ENCODE assay signal across 8 mouse cellular contexts in the genomic region with DNA sequence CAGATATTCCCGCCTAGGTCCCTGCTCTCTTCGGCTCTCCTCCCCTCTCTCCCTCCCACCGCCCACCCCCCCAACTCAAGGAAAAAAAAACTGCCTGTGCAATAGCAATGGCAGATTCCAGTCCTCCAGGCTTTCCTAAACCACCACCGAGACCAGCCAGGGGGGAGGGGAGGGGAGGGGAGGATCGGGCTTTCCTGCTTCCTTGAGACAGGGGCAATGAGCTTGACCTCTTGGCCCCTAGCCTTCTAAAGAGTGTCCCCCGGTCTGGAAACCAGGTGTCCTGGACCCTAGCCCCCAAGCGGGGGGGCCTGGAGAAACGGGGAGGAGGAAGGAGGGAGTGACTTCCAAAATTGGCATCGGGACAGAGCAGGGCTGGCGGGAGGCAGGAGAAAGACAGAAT. TPM values are rescaled to one million over a fixed set of nuclear protein-coding genes. Genes with fewer than 3 reads are reported as not detected.
DNase-seq lines count a peak whose midpoint lies in the region; ATAC-seq and TF ChIP-seq lines count a peak whose summit lies in the region.

No protein-coding gene starts in this region.

- H3K4me2 ChIP-seq in forebrain, embryonic 11.5 days (ENCODE audit: low read depth, low read length, severe bottlenecking): peak overlapping the region; percentile 53
- H3K4me2 ChIP-seq in hindbrain, embryonic 15.5 days: peak overlapping the region; percentile 51
- peak overlapping the region; percentile 63 for H3K4me2 ChIP-seq in liver, postnatal 0 days (ENCODE audit: low read depth, low read length)

- peak; percentile 64 to 68 for DNase-seq in left cerebral cortex, postnatal 36 days (ENCODE audit: low spot score in 2 of 2)
- no peak for DNase-seq in left cerebral cortex, adult 11 months (ENCODE audit: low spot score)
- peak; percentile 75 for DNase-seq in adrenal gland, postnatal 14 days
- peak; percentile 73 for DNase-seq in forebrain, embryonic 11.5 days (ENCODE audit: low spot score)
- no peak for DNase-seq in liver, postnatal 0 days
- DNase-seq in testis, postnatal 10 days (ENCODE audit: low spot score): peak; percentile 76
- DNase-seq in frontal cortex, postnatal 25 days (ENCODE audit: low spot score in 2 of 2): no peak

- peaks cover 5% of the 10 kb centered on the region; the same call in 1 of the 2 replicates for H3K36me3 ChIP-seq in forebrain, embryonic 11.5 days (ENCODE audit: control insufficient read depth, insufficient read depth, low read length)
- peaks cover 13% of the 10 kb centered on the region for H3K36me3 ChIP-seq in hindbrain, embryonic 15.5 days
- peaks cover 11% of the 10 kb centered on the region; the same call in 1 of the 2 replicates for H3K36me3 ChIP-seq in liver, postnatal 0 days (replicated peaks; ENCODE audit: insufficient read depth, low read length)

- no peak for ATAC-seq in forebrain, embryonic 11.5 days (replicated peaks; ENCODE audit: low FRiP score)
- ATAC-seq in hindbrain, embryonic 15.5 days (ENCODE audit: low FRiP score, low read depth): no peak
- ATAC-seq in liver, postnatal 0 days: no peak

- WGBS in forebrain, embryonic 11.5 days: 5% methylated on average over 9 of the region's 10 CpGs
- WGBS in hindbrain, embryonic 15.5 days: 10% methylated on average over 7 of the region's 10 CpGs
- 30% methylated on average over 10 of the region's 10 CpGs for WGBS in liver, postnatal 0 days (ENCODE audit: insufficient replicate concordance)

- H3K4me1 ChIP-seq in forebrain, embryonic 11.5 days (replicated peaks; ENCODE audit: control insufficient read depth, insufficient read depth, low read length): peaks cover 9% of the 10 kb centered on the region
- peaks cover 43% of the 10 kb centered on the region for H3K4me1 ChIP-seq in hindbrain, embryonic 15.5 days (replicated peaks)
- H3K4me1 ChIP-seq in liver, postnatal 0 days (ENCODE audit: insufficient read depth): peaks cover 28% of the 10 kb centered on the region

- intact Hi-C loops in left cerebral cortex, postnatal 36 days (cut with DNase I): no loop called here

- TF ChIP-seq EP300 in liver, postnatal 0 days (IDR thresholded peaks at IDR 0.05; ENCODE audit: low read depth): no peak

- TF ChIP-seq CTCF in liver, postnatal 0 days (IDR thresholded peaks at IDR 0.05; ENCODE audit: low read depth): no peak

- peak overlapping the region; percentile 51 for H3K9ac ChIP-seq in forebrain, embryonic 11.5 days (ENCODE audit: low read length)
- peak overlapping the region; percentile 32; the same call in 1 of the 2 replicates for H3K9ac ChIP-seq in hindbrain, embryonic 15.5 days
- H3K9ac ChIP-seq in liver, postnatal 0 days (replicated peaks): 0 out of 2 replicates have a peak overlapping the region, but pooled peaks have one; percentile 26

- peak overlapping the region; percentile 18; the same call in 1 of the 2 replicates for H3K4me3 ChIP-seq in forebrain, embryonic 11.5 days (ENCODE audit: low read depth, low read length)
- peak overlapping the region; percentile 32 for H3K4me3 ChIP-seq in hindbrain, embryonic 15.5 days
- peak overlapping the region; percentile 8; the same call in 1 of the 2 replicates for H3K4me3 ChIP-seq in liver, postnatal 0 days (ENCODE audit: low read depth, low read length)

- peaks cover 28% of the 10 kb centered on the region for H3K27me3 ChIP-seq in forebrain, embryonic 11.5 days (ENCODE audit: control insufficient read depth, insufficient read depth, low read length)
- H3K27me3 ChIP-seq in hindbrain, embryonic 15.5 days: peaks cover 36% of the 10 kb centered on the region
- peaks cover 26% of the 10 kb centered on the region for H3K27me3 ChIP-seq in liver, postnatal 0 days (ENCODE audit: insufficient read depth, low read length)

- no peak overlapping the region for H3K27ac ChIP-seq in forebrain, embryonic 11.5 days (ENCODE audit: low read depth, low read length)
- H3K27ac ChIP-seq in hindbrain, embryonic 15.5 days (replicated peaks): no peak overlapping the region
- no peak overlapping the region for H3K27ac ChIP-seq in liver, postnatal 0 days (ENCODE audit: low read depth)

- no peaks in the 10 kb centered on the region for H3K9me3 ChIP-seq in forebrain, embryonic 11.5 days (ENCODE audit: control insufficient read depth, low read length)
- H3K9me3 ChIP-seq in hindbrain, embryonic 15.5 days: no peaks in the 10 kb centered on the region
- no peaks in the 10 kb centered on the region for H3K9me3 ChIP-seq in liver, postnatal 0 days (ENCODE audit: low read length)

RNA-seq across cellular contexts. Expression of a gene that starts 2.9 kb away (rescaled TPM):
- total RNA-seq in left cerebral cortex, postnatal 36 days (2021): 1 to 10 TPM; 1.7 to 1.8 TPM
- total RNA-seq in adrenal gland, postnatal 14 days (2021): 27.0 and 28.1 TPM in 2 replicates
- polyA plus RNA-seq in forebrain, embryonic 11.5 days (2014; fragmentation: Nextera tagmentation; extraction: Ambion mirVana): 4.9 and 6.8 TPM in 2 replicates
- polyA plus RNA-seq in hindbrain, embryonic 15.5 days (2015; fragmentation: Nextera tagmentation; extraction: Ambion mirVana): 5.5 and 5.6 TPM in 2 replicates
- 1.4 and 1.8 TPM in 2 replicates for polyA plus RNA-seq in liver, postnatal 0 days (2015; fragmentation: Nextera tagmentation; extraction: Ambion mirVana)

RNA-seq across cellular contexts. Expression of a gene that starts 5.2 kb away (rescaled TPM):
- total RNA-seq in left cerebral cortex, postnatal 36 days (2021): 10 to 100 TPM; 46.9 to 50.3 TPM
- 55.7 and 62.4 TPM in 2 replicates for total RNA-seq in adrenal gland, postnatal 14 days (2021)
- polyA plus RNA-seq in forebrain, embryonic 11.5 days (2014; fragmentation: Nextera tagmentation; extraction: Ambion mirVana): 202 and 223 TPM in 2 replicates
- 168 and 175 TPM in 2 replicates for polyA plus RNA-seq in hindbrain, embryonic 15.5 days (2015; fragmentation: Nextera tagmentation; extraction: Ambion mirVana)
- polyA plus RNA-seq in liver, postnatal 0 days (2015; fragmentation: Nextera tagmentation; extraction: Ambion mirVana): 48.9 and 55.2 TPM in 2 replicates

RNA-seq across cellular contexts. Expression of a gene that starts 7.1 kb away (rescaled TPM):
- total RNA-seq in left cerebral cortex, postnatal 36 days (2021): 1 to 10 TPM; 5.3 to 6.4 TPM
- total RNA-seq in adrenal gland, postnatal 14 days (2021): 3.6 and 5.4 TPM in 2 replicates
- polyA plus RNA-seq in forebrain, embryonic 11.5 days (2014; fragmentation: Nextera tagmentation; extraction: Ambion mirVana): 9.8 and 9.9 TPM in 2 replicates
- 13.7 TPM in 2 replicates for polyA plus RNA-seq in hindbrain, embryonic 15.5 days (2015; fragmentation: Nextera tagmentation; extraction: Ambion mirVana)
- 5.4 and 5.8 TPM in 2 replicates for polyA plus RNA-seq in liver, postnatal 0 days (2015; fragmentation: Nextera tagmentation; extraction: Ambion mirVana)

RNA-seq across cellular contexts. Expression of a gene that starts 7.1 kb away (rescaled TPM):
- 100 to 1,000 TPM; 246 to 287 TPM for total RNA-seq in left cerebral cortex, postnatal 36 days (2021)
- total RNA-seq in adrenal gland, postnatal 14 days (2021): 215 and 239 TPM in 2 replicates
- 97.8 and 110 TPM in 2 replicates for polyA plus RNA-seq in forebrain, embryonic 11.5 days (2014; fragmentation: Nextera tagmentation; extraction: Ambion mirVana)
- polyA plus RNA-seq in hindbrain, embryonic 15.5 days (2015; fragmentation: Nextera tagmentation; extraction: Ambion mirVana): 394 and 408 TPM in 2 replicates
- polyA plus RNA-seq in liver, postnatal 0 days (2015; fragmentation: Nextera tagmentation; extraction: Ambion mirVana): 241 TPM in 2 replicates

RNA-seq across cellular contexts. Expression of a gene that starts 11.7 kb away (rescaled TPM):
- total RNA-seq in left cerebral cortex, postnatal 36 days (2021): 1 to 10 TPM; 7.2 to 8.1 TPM
- 5.3 and 5.6 TPM in 2 replicates for total RNA-seq in adrenal gland, postnatal 14 days (2021)
- polyA plus RNA-seq in forebrain, embryonic 11.5 days (2014; fragmentation: Nextera tagmentation; extraction: Ambion mirVana): 14.6 and 15.8 TPM in 2 replicates
- 14.3 and 16.5 TPM in 2 replicates for polyA plus RNA-seq in hindbrain, embryonic 15.5 days (2015; fragmentation: Nextera tagmentation; extraction: Ambion mirVana)
- polyA plus RNA-seq in liver, postnatal 0 days (2015; fragmentation: Nextera tagmentation; extraction: Ambion mirVana): 1.3 and 1.9 TPM in 2 replicates

Comparison
In these comparisons a context has a peak if more than half of its experiments do, and no peak if none do; other contexts are left out.
1. DNase-seq: peak in left cerebral cortex, postnatal 36 days (2 of 2), adrenal gland, postnatal 14 days (single experiment), forebrain, embryonic 11.5 days (single experiment) and testis, postnatal 10 days (single experiment); none in left cerebral cortex, adult 11 months (single experiment), liver, postnatal 0 days (single experiment) and frontal cortex, postnatal 25 days (0 of 2).
2. Peak in every context shown above with its lines, with median percentiles within 50 percentile points of each other: H3K4me2 ChIP-seq, H3K4me3 ChIP-seq and H3K9ac ChIP-seq.